Mouse (Mus musculus) left cerebral cortex, adult 11 months (tissue): ENCODE measurements around the gene Mgmt.

Experiments
- DNase-seq: peaks from one replicate; pipeline ENCODE4 v3.0.0; 2022; ENCODE audit warnings: low spot score

The Mgmt gene

DNA sequence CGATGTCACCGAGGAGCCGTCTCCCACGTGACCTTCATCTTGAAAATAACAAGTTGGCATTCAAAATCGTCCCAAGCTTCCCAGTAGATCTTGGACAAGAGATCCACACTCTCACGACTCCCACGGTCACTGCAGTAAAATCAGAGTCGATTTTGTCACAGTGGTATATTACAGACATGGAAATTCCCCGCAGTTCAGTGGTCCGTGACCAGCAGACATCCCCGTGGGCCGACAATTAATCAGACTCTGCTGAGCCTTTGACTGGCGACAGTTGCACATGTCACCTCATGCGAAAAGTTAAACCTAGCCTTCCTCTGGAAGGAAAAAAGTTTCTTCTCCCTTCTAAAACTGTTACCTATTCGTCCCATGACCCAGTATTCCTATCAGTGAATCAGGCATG, 106.8 kb downstream of the Mgmt start:
- DNase-seq: no peak

DNA sequence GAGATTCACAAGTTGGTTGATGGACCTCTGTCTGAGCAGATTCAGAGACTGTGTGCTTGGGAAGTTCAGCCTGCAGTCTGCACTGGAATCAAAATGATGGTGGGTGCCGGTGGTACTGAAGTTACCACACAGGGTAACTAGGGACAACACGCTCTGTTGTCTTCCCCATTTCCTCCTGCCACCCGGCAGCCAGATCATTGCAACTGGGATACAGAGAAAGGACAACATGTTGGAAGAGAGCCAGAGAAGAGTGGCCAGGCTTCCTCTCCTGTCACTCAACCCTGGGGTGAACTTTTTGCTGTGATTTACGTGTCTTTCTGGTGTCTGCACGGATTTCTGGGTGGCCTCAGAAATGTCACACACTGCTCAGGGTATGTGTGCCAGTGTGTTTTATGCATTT, 107.4 kb downstream of the Mgmt start:
- DNase-seq: no peak

DNA sequence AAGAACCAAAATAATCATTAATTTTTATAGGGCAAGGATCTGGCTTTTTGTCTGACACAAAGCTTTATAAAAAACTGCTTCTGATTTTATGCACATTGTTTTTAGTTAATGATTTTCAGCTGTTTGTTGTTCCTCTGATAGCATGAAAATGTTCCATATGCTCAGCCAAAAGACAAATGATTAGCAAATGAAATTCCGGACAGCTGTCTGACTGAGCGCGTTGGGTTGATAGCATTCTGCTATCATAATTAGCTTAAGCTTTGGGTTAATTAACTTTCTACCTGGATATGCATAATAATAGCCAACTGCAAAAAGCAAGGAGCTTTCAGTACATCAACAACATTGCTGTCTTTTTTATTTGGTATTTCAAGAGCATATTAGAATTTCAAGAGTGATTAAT, 108.0 kb downstream of the Mgmt start:
- DNase-seq: no peak

DNA sequence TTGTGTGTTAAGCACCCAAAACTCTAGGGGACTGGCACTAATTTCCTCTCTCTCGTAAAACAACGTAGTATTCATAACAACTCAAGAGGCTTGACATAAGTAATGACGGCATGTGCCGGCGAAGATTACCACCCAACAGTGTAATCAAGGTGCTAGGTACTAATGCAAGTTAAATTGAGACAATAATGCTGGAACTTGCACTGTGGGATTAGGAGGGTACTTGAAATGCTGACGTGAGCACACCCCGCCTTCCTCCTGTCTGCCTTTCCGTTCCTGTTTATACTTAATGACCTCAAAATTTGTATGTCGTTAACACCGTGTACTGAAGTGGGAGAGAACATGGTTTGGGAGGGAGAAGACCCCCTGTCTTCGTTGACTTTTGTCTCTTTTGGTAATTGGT, 110.9 kb downstream of the Mgmt start:
- no peak for DNase-seq

DNA sequence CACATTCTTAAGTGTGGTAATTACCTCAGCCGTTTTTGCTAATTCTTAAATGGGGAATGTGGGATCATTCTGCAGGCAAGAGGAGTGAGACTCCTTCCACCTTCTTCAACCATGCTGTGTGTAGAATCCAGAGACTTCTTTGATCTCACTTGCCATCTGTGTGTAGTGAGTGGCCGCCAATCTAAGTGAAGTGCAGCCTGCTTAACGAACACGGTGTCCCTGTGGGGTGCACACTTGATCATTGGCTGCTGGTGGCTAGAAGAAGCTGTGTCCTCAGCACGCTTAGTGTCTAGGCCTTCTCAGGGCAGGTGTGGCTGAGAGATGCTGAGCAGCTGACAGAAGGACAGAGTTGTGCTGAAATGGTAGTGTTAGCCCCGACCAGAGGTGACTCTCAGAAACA, 113.9 kb downstream of the Mgmt start:
- DNase-seq: no peak

DNA sequence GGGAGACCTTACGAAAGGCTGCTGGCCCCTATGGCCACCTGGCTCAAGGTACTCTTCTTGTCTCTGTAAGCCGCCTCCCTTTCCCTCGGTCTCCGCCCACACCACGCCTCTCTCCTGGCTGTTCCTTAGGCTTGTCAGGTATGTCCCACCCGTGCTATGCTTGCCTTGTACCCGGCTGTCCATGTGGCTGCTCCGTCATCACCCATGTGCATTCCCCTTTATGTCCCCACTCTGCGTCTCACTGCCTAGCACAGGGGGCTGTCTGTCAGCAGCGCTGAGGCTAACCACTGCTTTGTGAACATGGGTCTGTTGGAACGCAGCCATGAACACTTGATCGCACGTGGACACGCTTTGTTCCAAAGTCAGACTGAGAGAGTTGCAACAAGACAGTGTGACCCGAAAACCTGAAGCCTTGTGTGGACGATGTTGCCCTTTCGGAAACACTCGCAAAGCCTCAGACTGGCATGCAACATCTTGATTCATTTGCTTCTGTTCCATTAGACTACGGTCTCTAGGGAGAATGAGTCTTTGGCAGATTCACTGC, 115.4 kb downstream of the Mgmt start:
- no peak for DNase-seq

DNA sequence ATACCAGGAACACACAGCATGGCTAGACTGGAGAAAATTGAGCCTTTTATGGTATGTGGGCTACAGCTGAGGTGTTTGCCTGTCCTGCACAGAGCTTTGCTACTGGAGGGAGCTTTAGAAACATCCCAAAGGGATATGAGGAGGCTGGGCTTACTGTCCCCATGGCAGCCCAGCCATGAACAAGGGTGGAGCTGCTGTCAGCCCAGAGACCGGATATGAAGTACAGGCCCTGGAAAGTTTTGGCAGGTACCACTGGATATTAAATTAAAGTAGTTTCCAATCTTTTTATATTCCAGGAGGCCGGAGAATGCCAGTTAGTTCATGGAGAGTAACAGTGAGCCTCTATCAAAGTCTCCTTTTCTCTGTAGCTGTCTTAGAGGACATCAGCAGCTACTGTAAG, 116.0 kb downstream of the Mgmt start:
- DNase-seq: no peak

DNA sequence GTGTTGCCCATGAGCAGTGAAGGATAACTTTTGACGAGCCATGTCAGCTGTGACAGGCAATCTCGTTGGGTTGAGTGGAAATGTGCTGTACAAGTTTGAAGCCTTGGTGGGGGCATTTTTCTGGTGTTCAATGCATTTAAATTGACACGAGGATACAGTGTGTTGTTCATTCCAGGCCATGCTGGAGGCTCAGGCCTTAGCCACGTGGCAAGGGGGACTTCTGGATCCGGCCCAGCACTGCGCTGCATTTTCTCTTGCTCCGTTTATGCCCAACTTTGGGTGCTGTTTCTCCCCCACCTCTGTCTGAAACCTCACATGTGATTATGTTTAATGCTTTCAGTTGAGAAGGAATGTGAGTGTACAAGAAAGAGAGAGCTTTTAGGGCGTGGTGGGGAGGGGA, 118.3 kb downstream of the Mgmt start:
- no peak for DNase-seq

DNA sequence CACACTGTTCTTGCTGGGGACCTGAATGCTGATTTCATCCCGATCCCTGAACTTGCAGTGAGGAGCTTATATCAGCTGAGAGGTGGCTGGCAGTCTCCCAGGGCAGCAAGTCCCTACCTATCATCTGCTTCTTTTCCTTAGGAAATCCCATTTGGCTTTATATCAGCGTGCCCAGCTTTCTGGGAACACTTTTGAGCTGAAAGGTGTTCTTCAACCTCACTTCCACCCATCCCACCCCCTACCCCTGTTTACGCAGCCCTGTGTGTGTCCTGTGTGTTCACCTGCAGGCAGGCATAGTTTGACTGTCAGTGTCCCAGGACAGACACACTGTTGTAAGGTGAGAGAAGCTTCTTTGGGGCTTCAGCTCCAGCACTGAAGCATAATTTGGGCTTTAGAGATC, 119.0 kb downstream of the Mgmt start:
- DNase-seq: no peak

DNA sequence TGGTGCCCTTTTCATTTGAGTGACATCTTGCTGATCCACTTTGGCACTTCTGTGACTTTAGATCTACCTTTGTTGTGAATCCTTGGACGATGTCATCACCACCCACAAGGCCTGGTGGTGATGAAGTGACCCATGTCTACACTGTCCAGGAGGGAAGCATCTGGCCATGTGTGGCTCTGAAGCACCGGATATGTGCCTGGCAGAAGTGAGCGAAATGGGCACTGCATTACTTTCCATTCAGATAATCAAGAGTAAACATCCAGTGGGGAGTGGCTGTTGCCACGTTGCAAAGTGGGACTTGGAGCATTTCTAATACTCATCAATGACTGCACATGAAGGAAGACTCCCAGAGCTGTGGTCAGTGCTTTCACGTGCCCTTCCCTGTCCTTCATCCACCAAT, 124.2 kb downstream of the Mgmt start:
- no peak for DNase-seq

DNA sequence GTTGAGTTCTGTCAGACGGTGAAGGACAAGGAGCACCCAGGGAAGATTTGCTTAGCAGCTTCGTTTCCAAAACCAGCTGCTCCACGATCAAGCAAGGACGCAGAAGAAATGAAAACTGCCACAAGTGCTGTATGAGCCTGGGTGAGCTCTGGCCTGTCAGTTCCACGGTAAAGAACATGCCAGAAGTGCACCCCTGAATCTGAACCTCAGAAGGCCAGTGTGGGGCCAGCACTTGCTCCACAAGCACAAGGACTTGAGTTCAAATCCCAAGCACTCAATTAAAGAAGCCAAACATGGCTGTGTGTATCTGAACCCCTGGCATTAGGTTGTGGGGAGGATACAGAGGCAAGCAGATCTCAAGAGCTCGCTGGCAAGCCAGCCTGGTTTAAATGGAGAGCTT, 125.8 kb downstream of the Mgmt start:
- no peak for DNase-seq

DNA sequence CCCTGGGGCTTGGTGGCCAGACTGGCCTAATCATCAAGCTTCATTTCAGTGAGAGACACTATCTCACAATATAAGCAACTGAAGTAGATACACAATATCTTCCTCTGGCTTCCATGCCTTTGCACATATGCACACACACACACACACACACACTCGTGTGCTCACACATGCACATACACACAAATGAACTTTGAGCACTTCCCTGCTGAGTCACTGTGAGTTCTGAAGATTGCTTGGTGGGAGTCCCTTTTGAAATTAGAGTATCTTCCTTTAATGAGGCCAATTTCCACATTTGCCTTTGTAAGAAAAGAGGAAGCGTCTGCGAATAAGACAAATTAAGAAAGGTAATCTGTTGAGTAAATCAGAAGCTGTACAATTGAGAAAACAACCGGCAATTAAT, 136.4 kb downstream of the Mgmt start:
- no peak for DNase-seq

DNA sequence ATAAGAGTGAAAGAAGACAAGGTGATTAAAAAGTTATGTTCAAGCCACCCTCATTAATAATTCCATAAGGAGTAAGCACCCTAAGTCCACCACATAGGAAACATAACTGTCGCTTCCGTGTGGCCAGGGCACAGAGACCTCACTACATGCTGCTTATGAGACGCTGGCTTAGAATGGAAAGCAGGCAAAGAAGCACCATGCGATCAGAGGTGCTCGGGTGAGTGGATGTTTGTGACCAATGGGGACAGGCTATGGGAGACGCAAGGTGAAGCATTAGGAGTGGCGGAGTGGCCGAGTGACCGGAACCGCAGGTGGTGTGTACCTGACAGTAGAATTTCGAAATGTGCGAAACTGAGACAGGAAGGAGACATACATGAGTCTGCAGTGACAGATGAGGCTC, 138.8 kb downstream of the Mgmt start:
- no peak for DNase-seq

DNA sequence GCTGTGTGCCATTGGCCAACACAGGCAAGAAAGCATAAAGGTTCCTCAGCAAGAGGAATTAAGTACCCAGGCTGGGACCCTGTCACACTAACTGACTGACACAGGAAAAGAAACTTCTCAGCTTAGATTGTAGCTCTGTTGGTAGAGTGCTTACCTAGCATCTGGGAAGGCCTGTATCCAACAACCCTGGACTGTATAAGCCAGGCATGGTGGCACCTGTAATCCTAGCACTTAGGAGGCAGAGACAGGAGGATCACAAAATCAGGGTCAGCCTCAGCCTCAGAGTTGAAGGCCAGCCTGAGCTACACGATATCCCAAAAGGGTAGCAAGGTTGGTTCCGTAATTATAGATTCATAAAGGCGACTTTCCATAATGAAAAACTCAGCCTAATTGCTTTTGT, 140.6 kb downstream of the Mgmt start:
- DNase-seq: no peak

DNA sequence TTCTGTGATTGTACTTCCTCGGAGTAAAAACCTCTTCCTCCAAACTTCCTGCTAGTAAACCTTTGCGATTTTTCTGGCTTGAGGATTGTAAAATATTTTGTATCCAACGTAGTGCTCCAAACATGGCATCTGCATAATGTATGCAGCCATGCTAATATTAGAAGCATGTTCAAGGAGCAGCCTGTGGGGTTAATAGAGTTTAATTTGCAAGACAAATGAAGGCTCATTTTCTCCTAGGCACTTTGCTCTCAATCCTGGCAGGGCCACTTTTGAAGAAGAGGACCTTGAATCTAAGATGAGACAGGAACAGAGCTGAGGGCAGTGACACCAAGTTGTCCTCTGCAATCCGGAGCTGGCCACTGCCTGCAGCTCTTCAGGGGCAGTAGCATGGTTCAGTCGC, 141.5 kb downstream of the Mgmt start:
- no peak for DNase-seq

DNA sequence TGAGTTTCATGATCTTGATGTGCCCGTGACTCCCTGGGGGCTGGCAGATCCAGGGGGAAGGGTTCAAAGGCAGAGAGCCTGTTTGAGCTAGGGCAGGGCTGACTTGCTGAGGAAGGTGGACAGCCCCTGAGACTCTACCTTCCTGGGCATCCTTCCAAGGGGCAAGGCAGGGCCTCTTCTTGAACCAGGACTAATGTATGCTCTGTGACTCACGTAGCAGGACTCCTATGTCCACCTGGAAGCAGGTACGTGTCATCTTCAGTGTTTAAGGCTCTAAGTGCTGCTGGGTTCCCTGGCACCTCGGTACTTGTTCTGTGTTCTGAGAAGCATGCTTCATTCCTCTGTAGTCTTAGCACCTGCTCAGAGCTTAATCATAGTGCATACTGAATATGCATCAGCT, 143.1 kb downstream of the Mgmt start:
- DNase-seq: no peak

DNA sequence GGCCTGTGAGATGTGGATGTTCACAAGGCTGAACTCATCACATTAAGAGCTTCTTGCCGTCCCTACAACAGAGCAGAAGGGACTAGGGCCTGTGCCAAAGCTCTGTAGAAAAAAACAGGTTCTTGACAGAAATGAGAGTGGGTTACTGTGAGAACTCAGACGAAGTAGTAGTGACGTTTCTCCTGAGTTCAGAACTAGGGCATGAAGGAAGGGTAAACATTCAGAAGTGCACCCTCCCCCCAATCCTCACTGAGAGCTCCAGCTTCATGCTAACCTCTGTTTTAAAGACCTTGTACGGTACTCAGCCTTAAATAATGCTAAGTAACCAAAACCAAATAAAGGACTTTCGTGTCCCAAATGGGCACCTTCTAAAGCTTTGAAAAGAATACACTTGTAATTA, 143.5 kb downstream of the Mgmt start:
- no peak for DNase-seq

DNA sequence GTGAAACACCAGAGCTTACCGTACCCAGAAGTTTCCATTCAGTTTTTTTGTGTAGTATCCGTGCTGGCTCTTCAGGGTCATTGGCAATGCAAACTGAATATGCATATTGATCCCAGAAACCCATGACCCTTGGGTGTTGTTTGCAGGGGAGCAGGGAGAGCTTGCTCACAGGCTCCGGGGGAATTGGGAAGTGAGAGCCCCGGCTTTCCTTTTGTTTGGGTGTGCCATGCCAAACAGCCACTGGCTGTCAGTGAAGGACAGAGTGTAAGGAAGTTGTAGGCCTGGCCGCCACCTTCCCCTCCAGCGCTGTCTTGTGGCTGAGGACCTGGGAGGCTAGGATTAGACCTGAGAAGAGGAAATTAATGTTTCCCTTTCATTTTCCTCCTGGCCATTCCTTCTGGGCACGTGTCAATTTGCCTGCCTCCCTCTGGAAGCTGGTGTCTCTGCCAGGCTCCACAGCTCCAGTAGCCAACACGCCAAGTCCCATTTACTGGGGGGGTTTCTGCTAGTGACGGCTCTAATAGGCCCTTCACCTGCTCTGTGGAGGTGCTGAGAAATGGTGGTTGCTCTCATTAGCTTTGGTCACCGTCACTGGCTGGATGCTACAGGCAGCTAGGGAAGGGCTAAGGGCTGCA, 144.0 kb downstream of the Mgmt start:
- DNase-seq: no peak

DNA sequence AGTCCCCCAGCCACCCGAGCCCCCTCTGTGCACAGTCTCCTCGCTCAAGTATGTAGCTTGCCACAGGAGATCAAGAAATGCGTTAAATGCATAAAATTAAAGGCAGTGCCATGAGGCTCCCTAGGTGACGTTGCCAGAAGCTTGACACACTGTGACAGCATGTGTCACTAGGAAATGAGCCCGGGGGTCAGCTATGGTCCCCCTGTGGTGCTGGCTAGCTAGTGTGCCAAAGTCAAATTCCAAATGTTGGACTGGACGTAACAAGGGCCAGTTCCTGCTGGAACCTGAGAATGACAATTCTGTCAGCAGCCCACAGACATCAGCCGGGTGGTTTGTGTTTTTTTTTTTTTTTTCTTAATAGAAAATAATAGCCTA, 144.5 kb downstream of the Mgmt start:
- DNase-seq: no peak

DNA sequence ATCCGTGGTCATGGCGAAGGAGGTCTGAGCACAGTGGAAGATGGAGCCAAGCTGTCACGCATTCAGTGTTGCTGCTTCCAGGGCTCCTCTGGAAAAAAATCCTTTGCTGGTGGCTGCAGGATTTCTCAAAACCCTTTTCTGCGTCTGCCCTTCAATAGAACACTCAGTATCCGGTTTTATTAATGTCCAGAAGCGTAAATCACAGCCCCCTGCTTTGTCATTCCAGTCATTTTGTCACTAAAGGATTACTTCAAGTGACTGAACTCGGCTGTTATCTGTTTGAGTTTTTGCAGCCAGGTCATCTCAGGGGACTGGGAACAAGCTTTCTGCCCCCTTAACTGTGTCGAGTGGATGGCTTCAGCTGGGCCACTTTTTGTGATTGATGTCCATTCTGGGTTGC, 146.2 kb downstream of the Mgmt start:
- DNase-seq: no peak

DNA sequence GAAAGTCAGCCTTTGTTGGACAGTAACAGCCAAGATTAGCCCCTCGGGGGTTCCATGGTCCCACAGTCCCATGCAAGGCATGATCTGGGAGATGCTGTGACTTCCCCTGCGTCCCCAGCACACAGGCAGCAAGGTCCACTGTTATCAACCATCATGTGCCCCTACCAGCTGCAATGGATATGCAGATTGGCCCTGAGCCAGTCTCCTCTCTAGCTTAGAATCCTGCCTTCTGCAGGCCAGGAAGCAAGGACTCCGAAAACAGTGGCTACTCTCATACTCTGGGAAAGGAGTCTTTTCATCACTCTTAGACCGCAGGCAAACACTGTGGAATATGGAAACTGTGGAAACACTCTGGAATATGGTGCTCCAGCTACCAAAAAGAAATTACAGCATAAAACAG, 152.5 kb downstream of the Mgmt start:
- no peak for DNase-seq

DNA sequence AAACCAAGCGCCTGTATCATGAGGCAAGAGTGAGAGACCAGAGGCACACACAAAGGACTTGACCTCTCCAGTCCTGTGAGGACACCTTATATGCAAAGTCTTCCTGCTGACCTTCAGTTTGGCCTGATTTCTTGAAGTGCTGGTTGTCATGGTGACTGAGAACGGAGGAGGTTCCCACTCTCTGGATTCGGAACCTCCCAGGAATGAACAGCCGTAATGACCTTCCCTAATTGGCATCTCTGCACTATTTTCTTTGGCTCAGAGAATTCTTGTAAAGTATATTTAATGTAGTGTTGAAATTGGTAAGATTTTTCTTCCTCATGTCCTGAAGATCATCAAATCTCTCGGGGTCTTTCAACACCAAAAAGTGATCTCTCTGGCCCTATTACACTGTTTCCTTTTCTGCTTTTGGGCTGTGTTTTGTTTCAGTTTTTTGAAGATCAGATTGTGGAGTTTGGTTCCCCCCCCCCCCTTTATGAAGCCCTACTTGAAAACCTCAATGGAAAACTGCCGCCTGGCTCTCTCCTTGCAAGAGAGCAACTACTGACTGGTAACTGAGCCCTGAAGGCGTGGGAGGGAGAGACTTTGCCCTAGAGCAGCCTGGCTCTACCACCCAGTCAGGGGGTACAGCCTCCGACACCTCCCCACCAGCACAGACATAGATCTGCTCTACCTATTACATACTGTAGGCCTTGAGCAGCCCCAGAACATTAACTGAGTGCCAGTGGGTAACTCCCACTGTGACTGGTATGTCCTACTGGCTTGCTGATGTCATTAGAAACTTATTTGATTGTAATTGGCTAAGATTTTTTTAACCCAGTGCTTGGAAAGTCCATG, 153.9 kb downstream of the Mgmt start:
- no peak for DNase-seq

DNA sequence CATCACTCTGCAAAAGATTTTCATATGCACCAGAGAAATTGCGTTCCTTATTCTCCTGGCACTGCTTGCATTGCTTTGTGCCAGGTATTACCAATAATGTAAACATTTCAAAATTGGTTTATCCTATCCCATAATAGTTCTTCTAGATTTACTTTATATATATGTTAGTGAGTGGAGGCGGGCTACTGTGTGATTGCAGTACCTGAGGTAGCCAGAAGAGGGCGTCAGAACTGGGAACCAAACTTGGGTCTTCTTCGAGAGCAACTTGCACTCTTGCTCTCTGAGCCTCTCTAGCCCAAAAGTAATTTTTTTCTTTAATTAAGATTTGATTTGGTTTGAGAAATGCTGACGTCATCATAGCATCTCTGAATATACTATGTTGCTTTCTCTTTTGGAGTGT, 159.9 kb downstream of the Mgmt start:
- DNase-seq: no peak

DNA sequence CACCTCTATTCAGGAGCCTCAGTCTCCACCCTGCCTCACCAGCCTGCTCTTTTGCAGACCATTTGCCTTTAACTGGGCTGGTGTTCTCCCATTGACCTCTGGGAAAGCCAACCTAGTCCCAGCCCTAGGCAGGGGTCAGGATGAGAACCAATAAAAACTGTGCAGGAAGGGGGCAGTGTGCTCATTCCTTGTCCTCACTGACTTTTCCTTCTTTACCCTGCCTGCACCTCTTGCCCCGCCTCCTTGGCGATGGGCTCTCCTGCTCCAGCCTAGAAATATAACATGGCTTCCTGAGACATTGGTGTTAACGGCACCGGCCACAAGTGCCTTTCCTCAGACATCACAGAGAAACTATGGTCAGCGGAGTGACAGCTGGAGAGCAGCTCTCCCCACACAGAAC, 161.7 kb downstream of the Mgmt start:
- DNase-seq: no peak
